Mouse (Mus musculus) layer of hippocampus, postnatal 25 days (tissue): Measurements from ENCODE around the gene Pno1. TPM values are rescaled to one million over a fixed set of nuclear protein-coding genes. Genes with fewer than 3 reads are reported as not detected.
A peak's percentile ranks its signal among the peaks of the same experiment; 100 is the strongest.
"Not testable (repeated sequence)": the region's sequence is repeated elsewhere in the genome, so short reads cannot be mapped to it uniquely, and the experiment has no call there.

ENCODE experiments used
- DNase-seq, 2 experiments: peaks; one replicate each; pipeline ENCODE4 v3.0.0; 2022; ENCODE audit warnings: mixed read lengths in 2 of 2, low spot score in 1 of 2; ENCODE audit errors: extremely low spot score in 1 of 2
- total RNA-seq, 2 experiments: library from RNA; stranded (reverse); gene quantifications; 2 replicates each; pipeline ENCODE4 v1.2.3; 2021

Gene Pno1
- total RNA-seq = 10 to 100 TPM; 26.1 to 28.8 TPM

- DNase-seq = peak; percentile 94 to 95
Observed at GRCm38 (mm10) chr11:17211258-17212140, at the start of gene Pno1. Pno1 (minus strand) TSS chr11:17211568.

- DNase-seq = peak in 1 of 2 experiments; percentile 20
Observed at GRCm38 (mm10) chr11:17257861-17258260, 46.5 kb upstream of the Pno1 start.

- DNase-seq = peak; percentile 93 to 98
Observed at GRCm38 (mm10) chr11:17257443-17257842, 46.1 kb upstream of the Pno1 start, which contains the start of gene C1d. C1d (plus strand) TSS chr11:17257579.

GRCm38 (mm10) chr11:17256813-17257365 is 45.5 kb upstream of the Pno1 start:
- no peak for DNase-seq

GRCm38 (mm10) chr11:17248715-17249114 is 37.3 kb upstream of the Pno1 start:
- DNase-seq = no peak

GRCm38 (mm10) chr11:17238598-17238997 is 27.2 kb upstream of the Pno1 start:
- not testable (repeated sequence) for DNase-seq

- DNase-seq = no peak
Observed at GRCm38 (mm10) chr11:17236449-17237037, 25.2 kb upstream of the Pno1 start.

GRCm38 (mm10) chr11:17232792-17233191 is 21.4 kb upstream of the Pno1 start:
- no peak for DNase-seq

GRCm38 (mm10) chr11:17221126-17221525 is 9.8 kb upstream of the Pno1 start:
- DNase-seq = no peak

- DNase-seq = no peak
Observed at GRCm38 (mm10) chr11:17215475-17215874, 4.1 kb upstream of the Pno1 start.

GRCm38 (mm10) chr11:17212903-17213509 is 1.6 kb upstream of the Pno1 start:
- no peak for DNase-seq

- no peak for DNase-seq
Observed at GRCm38 (mm10) chr11:17212141-17212495, 750 bp upstream of the Pno1 start.

GRCm38 (mm10) chr11:17202481-17202880 is 8.9 kb downstream of the Pno1 start:
- no peak for DNase-seq

GRCm38 (mm10) chr11:17200936-17201335 is 10.4 kb downstream of the Pno1 start:
- no peak for DNase-seq

GRCm38 (mm10) chr11:17199840-17200501 is 11.4 kb downstream of the Pno1 start:
- no peak for DNase-seq

GRCm38 (mm10) chr11:17199170-17199569 is 12.2 kb downstream of the Pno1 start:
- no peak for DNase-seq

- no peak for DNase-seq
Observed at GRCm38 (mm10) chr11:17192151-17192844, 19.1 kb downstream of the Pno1 start.

GRCm38 (mm10) chr11:17188786-17189185 is 22.6 kb downstream of the Pno1 start:
- no peak for DNase-seq

- no peak for DNase-seq
Observed at GRCm38 (mm10) chr11:17187649-17188048, 23.7 kb downstream of the Pno1 start.

- DNase-seq = no peak
Observed at GRCm38 (mm10) chr11:17183165-17183564, 28.2 kb downstream of the Pno1 start.
